Mouse (Mus musculus) adrenal gland, adult (tissue): ENCODE data around the gene Clec4e.
"Not testable (repeated sequence)": the region's sequence is repeated elsewhere in the genome, so short reads cannot be mapped to it uniquely, and the experiment has no call there.

Experiments
- DNase-seq, 2 experiments: peaks; one replicate each; pipeline ENCODE4 v3.0.0; 2022 to 2023; ENCODE audit warnings: low spot score in 1 of 2; ENCODE audit not compliant: inconsistent age in 2 of 2

Clec4e gene

GRCm38 (mm10) chr6:123289753-123290152 is at the start of gene Clec4e:
Clec4e (minus strand) TSS chr6:123289870.
- DNase-seq: no peak

GRCm38 (mm10) chr6:123332503-123332902 is 42.8 kb upstream of the Clec4e start:
- no peak for DNase-seq

- no peak for DNase-seq
Observed at GRCm38 (mm10) chr6:123308033-123308432, 18.4 kb upstream of the Clec4e start, which contains the start of gene Vmn2r19. Vmn2r19 (plus strand) TSS chr6:123308333.

GRCm38 (mm10) chr6:123306315-123306714 is 16.6 kb upstream of the Clec4e start:
- not testable (repeated sequence) for DNase-seq

GRCm38 (mm10) chr6:123296687-123297086 is 7.0 kb upstream of the Clec4e start:
- no peak for DNase-seq

- DNase-seq: not testable (repeated sequence)
Observed at GRCm38 (mm10) chr6:123293509-123293908, 3.8 kb upstream of the Clec4e start.

- DNase-seq: no peak
Observed at GRCm38 (mm10) chr6:123292751-123293400, 3.2 kb upstream of the Clec4e start.

GRCm38 (mm10) chr6:123288931-123289330 is 739 bp downstream of the Clec4e start:
- no peak for DNase-seq

- no peak for DNase-seq
Observed at GRCm38 (mm10) chr6:123286311-123286710, 3.4 kb downstream of the Clec4e start.

GRCm38 (mm10) chr6:123279443-123279842 is 10.2 kb downstream of the Clec4e start:
- no peak for DNase-seq

GRCm38 (mm10) chr6:123266945-123267344 is 22.7 kb downstream of the Clec4e start:
- DNase-seq: no peak

GRCm38 (mm10) chr6:123265809-123266208 is 23.9 kb downstream of the Clec4e start:
- DNase-seq: no peak

GRCm38 (mm10) chr6:123264194-123264593 is 25.5 kb downstream of the Clec4e start:
- DNase-seq: no peak

- no peak for DNase-seq
Observed at GRCm38 (mm10) chr6:123261555-123262161, 28.0 kb downstream of the Clec4e start, which contains the start of gene Clec4d. Clec4d (plus strand) TSS chr6:123262111.

- no peak for DNase-seq
Observed at GRCm38 (mm10) chr6:123260868-123261267, 28.8 kb downstream of the Clec4e start.

- DNase-seq: peak in 1 of 2 experiments; percentile 14
Observed at GRCm38 (mm10) chr6:123259889-123260603, 29.6 kb downstream of the Clec4e start.

- DNase-seq: peak in 1 of 2 experiments; percentile 8
Observed at GRCm38 (mm10) chr6:123258946-123259345, 30.7 kb downstream of the Clec4e start.

GRCm38 (mm10) chr6:123252735-123253134 is 36.9 kb downstream of the Clec4e start:
- DNase-seq: no peak

GRCm38 (mm10) chr6:123248862-123249261 is 40.8 kb downstream of the Clec4e start:
- not testable (repeated sequence) for DNase-seq

- DNase-seq: no peak
Observed at GRCm38 (mm10) chr6:123244201-123244600, 45.5 kb downstream of the Clec4e start.

GRCm38 (mm10) chr6:123237582-123237981 is 52.1 kb downstream of the Clec4e start:
- DNase-seq: no peak
